Mouse (Mus musculus): ENCODE measurements around the gene Susd5. TPM values are rescaled to one million over a fixed set of nuclear protein-coding genes. Genes with fewer than 3 reads are reported as not detected.
"Not testable (repeated sequence)": the region's sequence is repeated elsewhere in the genome, so short reads cannot be mapped to it uniquely, and the experiment has no call there.

Gene Susd5
- polyA plus RNA-seq, 1 experiment from 2014 or later: not detected

- ATAC-seq (ENCODE audit: low read depth); H3K36me3 ChIP-seq; H3K4me2 ChIP-seq; H3K4me1 ChIP-seq (replicated peaks); H3K4me3 ChIP-seq (replicated peaks); DNase-seq; H3K27me3 ChIP-seq; H3K9me3 ChIP-seq (replicated peaks); H3K27ac ChIP-seq; H3K9ac ChIP-seq: not testable (repeated sequence)
- 5% methylated on average over 5 of the region's 5 CpGs for WGBS (ENCODE audit: insufficient replicate concordance)
Observed at GRCm38 (mm10) chr9:114116672-114117071, 59.7 kb downstream of the Susd5 start.

GRCm38 (mm10) chr9:114122862-114123261 is 65.9 kb downstream of the Susd5 start:
- not testable (repeated sequence) for H3K9me3 ChIP-seq (replicated peaks); ATAC-seq (ENCODE audit: low read depth); H3K4me1 ChIP-seq (replicated peaks); H3K9ac ChIP-seq; H3K4me3 ChIP-seq (replicated peaks); H3K27me3 ChIP-seq; H3K4me2 ChIP-seq; DNase-seq; H3K27ac ChIP-seq; H3K36me3 ChIP-seq

GRCm38 (mm10) chr9:114129273-114129835 is 72.4 kb downstream of the Susd5 start:
- not testable (repeated sequence) for H3K4me1 ChIP-seq (replicated peaks); H3K9ac ChIP-seq; H3K4me3 ChIP-seq (replicated peaks); H3K27ac ChIP-seq; ATAC-seq (ENCODE audit: low read depth); H3K4me2 ChIP-seq; DNase-seq; H3K9me3 ChIP-seq (replicated peaks); H3K27me3 ChIP-seq; H3K36me3 ChIP-seq
- 56% methylated on average over 1 of the region's 1 CpGs for WGBS (ENCODE audit: insufficient replicate concordance)

Other genes starting within 250 kb of the Susd5 start
- 48.4 and 52.8 TPM in 2 replicates for gene Ubp1, start 126.2 kb upstream of the Susd5 start, polyA plus RNA-seq (2015; fragmentation: Nextera tagmentation; extraction: Ambion mirVana)
- gene Fbxl2, start 10.9 kb upstream of the Susd5 start, polyA plus RNA-seq (2015; fragmentation: Nextera tagmentation; extraction: Ambion mirVana): 0.80 TPM in 2 replicates

Measured in liver, embryonic 13.5 days (tissue).